Mouse (Mus musculus): Measurements from ENCODE around the gene Rps6kl1. TPM values are rescaled to one million over a fixed set of nuclear protein-coding genes. Genes with fewer than 3 reads are reported as not detected.

Gene Rps6kl1
- polyA plus RNA-seq, 1 experiment from 2014 or later = 2.1 TPM

DNA sequence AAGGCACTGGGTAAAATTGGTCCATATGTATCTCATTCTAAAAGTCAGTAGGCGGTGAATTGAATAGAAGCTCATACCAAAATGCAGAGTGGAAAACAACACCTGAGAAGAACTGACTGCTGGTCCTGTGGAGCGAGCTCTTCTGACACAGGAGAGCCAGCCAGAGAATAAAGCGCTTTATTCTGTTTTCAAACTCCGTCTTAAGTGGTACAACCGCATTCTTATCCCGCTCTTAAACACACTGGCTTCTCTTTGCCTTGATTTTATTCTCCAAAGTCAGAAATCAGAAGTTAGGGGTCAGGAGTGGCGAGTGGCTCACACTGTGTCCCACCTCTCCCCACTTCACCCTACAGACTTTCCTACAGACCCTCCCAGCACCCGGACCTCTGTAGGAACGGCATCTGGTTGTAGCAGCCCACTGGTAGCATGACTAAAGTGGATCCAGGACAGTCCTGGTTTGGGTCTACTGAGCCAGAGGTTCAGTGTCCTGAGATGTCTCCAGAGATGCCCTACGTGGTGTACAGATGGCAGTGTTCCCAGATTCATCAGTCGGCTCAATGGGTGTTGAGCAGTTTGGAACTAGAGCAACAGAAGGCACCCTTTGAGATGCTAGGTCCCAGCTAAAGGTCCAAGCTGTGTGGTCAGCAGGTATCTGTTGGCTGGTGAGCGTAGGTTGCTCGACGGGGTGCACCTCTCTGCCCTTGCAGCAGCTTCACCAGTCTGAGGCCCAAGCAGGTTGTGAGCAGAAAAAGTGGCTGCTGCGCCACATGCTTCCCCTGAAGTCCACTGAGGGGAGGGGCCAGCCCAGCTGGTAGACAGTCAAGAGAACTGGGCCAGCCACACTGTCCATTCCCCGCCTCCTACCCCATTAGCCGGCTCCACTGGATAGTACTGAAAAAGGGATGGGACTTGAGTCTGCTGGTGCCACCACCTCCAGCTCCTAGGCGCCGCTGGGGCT is 15.3 kb downstream of the Rps6kl1 start:
- ATAC-seq (ENCODE audit: low FRiP score) (no peak; the same call in 1 of the 2 replicates), DNase-seq (ENCODE audit: low spot score, missing footprints) (no peak)
- Histone ChIP-seq H3K36me3 (ENCODE audit: control insufficient read depth, insufficient read depth, low read length) (peaks cover 14% of the 10 kb centered on the region), H3K27ac (ENCODE audit: low read depth, low read length) (no peak overlapping the region), H3K9ac (ENCODE audit: low read length) (no peak overlapping the region), H3K27me3 (ENCODE audit: control insufficient read depth, insufficient read depth, low read length) (no peaks in the 10 kb centered on the region), H3K4me3 (ENCODE audit: low read depth, low read length) (no peak overlapping the region), H3K9me3 (ENCODE audit: control insufficient read depth, low read length) (no peaks in the 10 kb centered on the region), H3K4me2 (no peak overlapping the region), H3K4me1 (ENCODE audit: control insufficient read depth, insufficient read depth, low read length) (no peaks in the 10 kb centered on the region)
- 84% methylated on average over 19 of the region's 19 CpGs for WGBS

DNA sequence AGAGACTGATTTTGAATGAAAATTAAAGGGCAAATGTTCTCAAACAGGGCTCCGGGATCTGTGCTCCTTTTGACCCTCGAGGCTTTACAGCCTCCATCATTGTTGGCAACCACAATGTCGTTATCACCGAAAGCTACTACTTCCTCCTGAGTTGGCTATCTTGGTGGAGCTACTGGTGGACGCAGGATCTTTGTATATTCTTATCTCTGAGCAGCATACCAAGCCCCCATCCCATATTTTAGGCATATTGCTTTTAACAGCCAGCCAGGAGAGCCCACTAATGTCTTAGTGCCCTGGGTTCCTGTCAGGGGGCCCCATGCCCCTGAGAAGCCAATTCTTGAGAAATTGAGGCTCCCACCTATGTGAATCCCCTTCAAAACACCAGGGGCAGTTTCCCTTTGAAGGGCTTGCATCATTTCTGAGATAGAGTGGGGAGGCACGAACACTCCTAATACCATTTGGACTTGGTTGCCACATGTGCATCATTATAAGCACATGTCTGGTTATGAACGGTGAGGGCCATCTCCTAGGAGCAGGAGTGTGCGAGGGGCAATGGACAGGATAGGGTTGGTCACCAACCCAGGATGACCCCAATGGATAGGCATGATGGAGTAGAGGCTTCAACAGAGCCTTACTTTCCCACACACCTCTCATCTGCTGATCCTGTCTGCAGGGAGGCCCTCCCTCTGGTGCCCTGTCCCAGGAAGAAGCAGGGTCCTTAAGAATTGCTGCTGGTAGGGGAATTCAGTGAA is 16.8 kb downstream of the Rps6kl1 start:
- 94% methylated on average over 8 of the region's 8 CpGs for WGBS
- no peaks in the 10 kb centered on the region for H3K9me3 ChIP-seq (ENCODE audit: control insufficient read depth, low read length)
- H3K4me2 ChIP-seq = no peak overlapping the region
- ATAC-seq (ENCODE audit: low FRiP score) = no peak
- DNase-seq (ENCODE audit: low spot score, missing footprints) = no peak
- H3K4me3 ChIP-seq (ENCODE audit: low read depth, low read length) = no peak overlapping the region
- peaks cover 29% of the 10 kb centered on the region for H3K36me3 ChIP-seq (ENCODE audit: control insufficient read depth, insufficient read depth, low read length)
- no peaks in the 10 kb centered on the region for H3K27me3 ChIP-seq (ENCODE audit: control insufficient read depth, insufficient read depth, low read length)
- H3K27ac ChIP-seq (ENCODE audit: low read depth, low read length) = no peak overlapping the region
- H3K4me1 ChIP-seq (ENCODE audit: control insufficient read depth, insufficient read depth, low read length) = no peaks in the 10 kb centered on the region
- H3K9ac ChIP-seq (ENCODE audit: low read length) = no peak overlapping the region

GRCm38 (mm10) chr12:85131361-85131760 is 19.7 kb downstream of the Rps6kl1 start:
- Histone ChIP-seq H3K27ac (ENCODE audit: low read depth, low read length) (no peak overlapping the region), H3K9me3 (ENCODE audit: control insufficient read depth, low read length) (no peaks in the 10 kb centered on the region), H3K27me3 (ENCODE audit: control insufficient read depth, insufficient read depth, low read length) (no peaks in the 10 kb centered on the region), H3K4me2 (no peak overlapping the region), H3K36me3 (ENCODE audit: control insufficient read depth, insufficient read depth, low read length) (peaks cover 33% of the 10 kb centered on the region), H3K4me3 (ENCODE audit: low read depth, low read length) (no peak overlapping the region), H3K9ac (ENCODE audit: low read length) (no peak overlapping the region), H3K4me1 (ENCODE audit: control insufficient read depth, insufficient read depth, low read length) (no peaks in the 10 kb centered on the region)
- WGBS = 86% methylated on average over 6 of the region's 6 CpGs
- no peak for DNase-seq (ENCODE audit: low spot score, missing footprints)
- ATAC-seq (ENCODE audit: low FRiP score) = no peak

GRCm38 (mm10) chr12:85129426-85129978 is 21.6 kb downstream of the Rps6kl1 start:
- Histone ChIP-seq H3K9me3 (ENCODE audit: control insufficient read depth, low read length) (no peaks in the 10 kb centered on the region), H3K27ac (ENCODE audit: low read depth, low read length) (no peak overlapping the region), H3K9ac (ENCODE audit: low read length) (no peak overlapping the region), H3K4me2 (no peak overlapping the region), H3K36me3 (ENCODE audit: control insufficient read depth, insufficient read depth, low read length) (peaks cover 35% of the 10 kb centered on the region), H3K27me3 (ENCODE audit: control insufficient read depth, insufficient read depth, low read length) (no peaks in the 10 kb centered on the region), H3K4me1 (ENCODE audit: control insufficient read depth, insufficient read depth, low read length) (no peaks in the 10 kb centered on the region), H3K4me3 (ENCODE audit: low read depth, low read length) (no peak overlapping the region)
- ATAC-seq (ENCODE audit: low FRiP score) (no peak), DNase-seq (ENCODE audit: low spot score, missing footprints) (no peak)
- WGBS = 94% methylated on average over 9 of the region's 9 CpGs

DNA sequence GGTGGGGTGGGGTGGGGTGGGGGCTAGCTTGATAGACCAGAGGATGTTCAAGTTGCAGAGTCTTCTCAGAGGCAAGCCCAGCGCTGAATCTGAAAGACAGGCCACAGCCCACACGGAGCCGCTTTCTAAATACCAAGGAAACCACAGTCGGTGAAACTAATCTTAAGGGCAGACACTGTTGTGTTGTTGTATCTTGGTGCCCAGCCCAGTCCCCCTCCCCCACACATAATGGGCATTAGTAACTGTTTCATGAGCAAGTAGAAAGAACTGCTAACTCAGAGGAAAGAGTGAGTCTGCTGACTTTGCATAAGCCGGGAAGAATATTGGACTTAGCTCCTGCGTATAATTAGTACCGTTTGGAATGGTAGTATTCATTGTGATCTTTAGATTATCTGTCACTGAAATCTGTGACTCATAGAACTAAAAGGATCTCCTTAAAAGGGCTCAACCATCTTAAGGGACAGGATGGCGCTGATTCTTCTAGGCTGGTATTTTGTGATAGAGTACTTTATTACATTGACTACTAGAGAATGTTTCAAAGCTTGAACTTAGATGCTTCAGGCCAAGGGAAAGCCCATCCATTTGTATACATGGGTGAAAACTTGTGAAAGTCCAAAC is 24.0 kb downstream of the Rps6kl1 start:
- H3K27ac ChIP-seq (ENCODE audit: low read depth, low read length) = no peak overlapping the region
- ATAC-seq (ENCODE audit: low FRiP score) (no peak), DNase-seq (ENCODE audit: low spot score, missing footprints) (no peak)
- no peak overlapping the region for H3K9ac ChIP-seq (ENCODE audit: low read length)
- no peaks in the 10 kb centered on the region for H3K27me3 ChIP-seq (ENCODE audit: control insufficient read depth, insufficient read depth, low read length)
- H3K9me3 ChIP-seq (ENCODE audit: control insufficient read depth, low read length) = no peaks in the 10 kb centered on the region
- WGBS = 94% methylated on average over 8 of the region's 8 CpGs
- H3K4me1 ChIP-seq (ENCODE audit: control insufficient read depth, insufficient read depth, low read length) = no peaks in the 10 kb centered on the region
- no peak overlapping the region for H3K4me3 ChIP-seq (ENCODE audit: low read depth, low read length)
- no peak overlapping the region for H3K4me2 ChIP-seq
- H3K36me3 ChIP-seq (ENCODE audit: control insufficient read depth, insufficient read depth, low read length) = peaks cover 38% of the 10 kb centered on the region

- WGBS = 93% methylated on average over 5 of the region's 5 CpGs
- DNase-seq (ENCODE audit: low spot score, missing footprints) = no peak
- Histone ChIP-seq H3K4me2 (no peak overlapping the region), H3K27me3 (ENCODE audit: control insufficient read depth, insufficient read depth, low read length) (no peaks in the 10 kb centered on the region), H3K4me1 (ENCODE audit: control insufficient read depth, insufficient read depth, low read length) (no peaks in the 10 kb centered on the region), H3K27ac (ENCODE audit: low read depth, low read length) (no peak overlapping the region), H3K36me3 (ENCODE audit: control insufficient read depth, insufficient read depth, low read length) (peaks cover 25% of the 10 kb centered on the region), H3K4me3 (ENCODE audit: low read depth, low read length) (no peak overlapping the region), H3K9me3 (ENCODE audit: control insufficient read depth, low read length) (no peaks in the 10 kb centered on the region), H3K9ac (ENCODE audit: low read length) (no peak overlapping the region)
- no peak for ATAC-seq (ENCODE audit: low FRiP score)
Measured at GRCm38 (mm10) chr12:85124751-85125150, 26.3 kb downstream of the Rps6kl1 start.

DNA sequence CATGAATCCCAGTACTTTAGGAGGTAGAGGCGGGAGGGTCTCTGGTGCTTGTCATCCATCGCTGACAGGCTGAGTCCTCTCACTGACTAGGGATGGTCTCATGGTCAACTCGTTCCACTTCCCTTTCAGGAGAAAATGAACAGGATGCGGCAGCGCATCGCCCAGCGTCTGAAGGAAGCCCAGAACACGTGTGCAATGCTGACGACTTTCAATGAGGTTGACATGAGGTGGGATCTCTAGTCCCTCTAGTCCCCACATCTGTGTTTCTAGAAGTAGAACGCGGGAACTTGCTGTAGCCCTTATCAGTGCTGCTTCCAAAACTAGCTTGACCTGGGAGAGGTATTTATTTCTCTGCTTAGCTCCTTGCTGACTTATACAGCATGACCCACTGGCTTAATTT is 27.4 kb downstream of the Rps6kl1 start:
- Histone ChIP-seq H3K36me3 (ENCODE audit: control insufficient read depth, insufficient read depth, low read length) (peaks cover 21% of the 10 kb centered on the region; the same call in 1 of the 2 replicates), H3K9me3 (ENCODE audit: control insufficient read depth, low read length) (no peaks in the 10 kb centered on the region), H3K27me3 (ENCODE audit: control insufficient read depth, insufficient read depth, low read length) (no peaks in the 10 kb centered on the region), H3K9ac (ENCODE audit: low read length) (no peak overlapping the region), H3K4me2 (no peak overlapping the region), H3K4me1 (ENCODE audit: control insufficient read depth, insufficient read depth, low read length) (no peaks in the 10 kb centered on the region), H3K4me3 (ENCODE audit: low read depth, low read length) (no peak overlapping the region), H3K27ac (ENCODE audit: low read depth, low read length) (no peak overlapping the region)
- 94% methylated on average over 11 of the region's 11 CpGs for WGBS
- no peak for ATAC-seq (ENCODE audit: low FRiP score)
- no peak for DNase-seq (ENCODE audit: low spot score, missing footprints)

- H3K9ac ChIP-seq (ENCODE audit: low read length) = no peak overlapping the region
- peaks cover 18% of the 10 kb centered on the region; the same call in 1 of the 2 replicates for H3K36me3 ChIP-seq (ENCODE audit: control insufficient read depth, insufficient read depth, low read length)
- no peak overlapping the region for H3K4me3 ChIP-seq (ENCODE audit: low read depth, low read length)
- no peaks in the 10 kb centered on the region for H3K4me1 ChIP-seq (ENCODE audit: control insufficient read depth, insufficient read depth, low read length)
- DNase-seq (ENCODE audit: low spot score, missing footprints) (no peak), ATAC-seq (ENCODE audit: low FRiP score) (no peak)
- H3K9me3 ChIP-seq (ENCODE audit: control insufficient read depth, low read length) = no peaks in the 10 kb centered on the region
- 94% methylated on average over 9 of the region's 9 CpGs for WGBS
- H3K27ac ChIP-seq (ENCODE audit: low read depth, low read length) = no peak overlapping the region
- H3K4me2 ChIP-seq = no peak overlapping the region
- no peaks in the 10 kb centered on the region for H3K27me3 ChIP-seq (ENCODE audit: control insufficient read depth, insufficient read depth, low read length)
Measured at GRCm38 (mm10) chr12:85123108-85123530, 27.9 kb downstream of the Rps6kl1 start.

Data from midbrain, embryonic 11.5 days (tissue).